Mouse (Mus musculus): Measurements from ENCODE around the gene Zdhhc23. TPM values are rescaled to one million over a fixed set of nuclear protein-coding genes. Genes with fewer than 3 reads are reported as not detected.

Gene Zdhhc23
- total RNA-seq (2022) = under 1 TPM; 0.15 to 0.87 (median 0.62) TPM

- DNase-seq = no peak
Observed at GRCm38 (mm10) chr16:43979328-43980109, at the start of gene Zdhhc23. TSS of gene Zdhhc23 (minus strand) at chr16:43979791.

DNA sequence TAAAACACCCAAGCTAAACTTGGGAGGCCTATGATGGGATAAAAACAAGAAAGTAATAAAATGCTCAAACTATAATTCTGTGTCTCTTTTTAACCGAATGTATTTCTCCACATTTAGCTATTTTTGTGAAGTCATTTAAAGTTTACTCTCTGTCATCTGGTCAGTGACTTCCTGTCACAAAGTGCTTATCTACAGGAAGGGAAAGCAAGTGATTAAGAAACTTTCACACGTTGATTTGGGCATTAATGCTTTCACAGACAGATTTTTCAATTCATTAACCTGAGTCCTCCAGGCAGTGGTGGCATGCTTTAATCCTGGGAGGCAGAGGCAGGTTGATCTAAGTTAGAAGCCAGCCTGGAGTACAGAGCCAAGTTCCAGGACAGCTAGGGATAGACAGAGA lies 49.7 kb upstream of the Zdhhc23 start:
- no peak for DNase-seq

- DNase-seq = no peak
Observed at GRCm38 (mm10) chr16:44026822-44027221, 47.2 kb upstream of the Zdhhc23 start.

GRCm38 (mm10) chr16:44026210-44026609 lies 46.6 kb upstream of the Zdhhc23 start:
- DNase-seq = no peak

GRCm38 (mm10) chr16:44018986-44019548 lies 39.5 kb upstream of the Zdhhc23 start:
- DNase-seq = no peak

- DNase-seq = no peak
Observed at GRCm38 (mm10) chr16:44018372-44018771, 38.8 kb upstream of the Zdhhc23 start.

- no peak for DNase-seq
Observed at GRCm38 (mm10) chr16:44017707-44018106, 38.1 kb upstream of the Zdhhc23 start.

GRCm38 (mm10) chr16:44016164-44016563 lies 36.6 kb upstream of the Zdhhc23 start:
- peak; percentile 5 for DNase-seq

- DNase-seq = no peak
Observed at GRCm38 (mm10) chr16:44015416-44016158, 36.0 kb upstream of the Zdhhc23 start.

DNA sequence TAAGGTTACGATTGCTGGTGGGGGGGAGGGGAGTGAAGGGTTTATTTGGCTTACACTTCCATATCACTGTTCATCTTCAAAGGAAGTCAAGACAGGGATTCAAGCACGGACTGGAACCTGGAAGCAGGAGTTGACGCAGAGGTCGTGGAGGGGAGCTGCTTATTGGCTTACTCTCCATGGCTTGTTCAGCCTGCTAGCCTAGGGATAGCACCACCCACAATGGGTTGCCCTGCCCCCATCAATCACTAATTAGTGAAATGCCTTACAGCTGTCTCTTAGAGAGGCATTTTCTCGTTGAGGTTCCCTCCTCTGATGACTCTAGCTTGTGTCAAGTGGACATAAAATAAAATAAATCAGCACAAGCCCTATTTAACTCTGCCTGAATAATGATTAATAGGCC lies 31.4 kb upstream of the Zdhhc23 start:
- no peak for DNase-seq

- DNase-seq = no peak
Observed at GRCm38 (mm10) chr16:44002086-44002485, 22.5 kb upstream of the Zdhhc23 start.

DNA sequence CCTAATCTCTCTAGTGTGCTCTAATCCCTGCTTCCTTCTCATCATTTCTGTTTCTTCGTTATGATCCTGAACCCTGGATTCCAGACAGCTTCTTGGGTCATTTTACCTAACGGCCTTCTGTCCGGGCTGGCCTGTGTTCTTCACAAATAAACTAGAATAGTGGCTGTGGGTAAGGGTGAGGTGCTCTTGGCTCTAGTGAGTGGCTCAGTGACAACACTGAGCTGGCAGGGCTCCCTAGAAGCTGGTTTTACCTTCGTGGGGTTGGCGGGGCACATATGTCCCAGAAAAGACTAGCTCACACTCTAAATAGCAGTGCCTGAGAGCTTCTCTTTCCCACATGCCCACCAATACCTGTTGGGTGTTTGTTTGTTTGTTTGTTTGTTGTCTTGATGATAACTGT lies 19.9 kb upstream of the Zdhhc23 start:
- no peak for DNase-seq

DNA sequence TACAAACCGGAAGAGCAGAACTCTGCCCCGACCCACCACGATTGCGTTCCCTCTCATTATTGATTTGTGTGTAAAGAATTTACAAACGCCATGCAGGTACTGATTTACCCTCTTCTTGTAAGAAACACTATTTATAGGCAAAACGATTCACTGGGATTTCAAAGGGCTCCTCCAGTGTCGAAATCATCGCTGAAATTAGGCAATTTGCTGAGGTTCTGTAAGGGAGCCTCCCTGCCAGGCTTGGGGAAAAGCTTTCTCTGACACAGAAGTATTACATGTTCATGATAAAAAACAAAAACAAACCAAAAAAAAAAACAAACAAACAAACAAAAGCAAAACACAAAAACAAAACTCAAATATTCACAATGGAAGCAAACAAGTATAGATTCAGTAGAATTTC lies 19.5 kb upstream of the Zdhhc23 start:
- no peak for DNase-seq

GRCm38 (mm10) chr16:43994623-43995022 lies 15.0 kb upstream of the Zdhhc23 start:
- DNase-seq = no peak

- no peak for DNase-seq
Observed at GRCm38 (mm10) chr16:43986299-43986698, 6.7 kb upstream of the Zdhhc23 start.

- no peak for DNase-seq
Observed at GRCm38 (mm10) chr16:43980110-43980609, 569 bp upstream of the Zdhhc23 start.

- DNase-seq = no peak
Observed at GRCm38 (mm10) chr16:43979010-43979327, 622 bp downstream of the Zdhhc23 start.

DNA sequence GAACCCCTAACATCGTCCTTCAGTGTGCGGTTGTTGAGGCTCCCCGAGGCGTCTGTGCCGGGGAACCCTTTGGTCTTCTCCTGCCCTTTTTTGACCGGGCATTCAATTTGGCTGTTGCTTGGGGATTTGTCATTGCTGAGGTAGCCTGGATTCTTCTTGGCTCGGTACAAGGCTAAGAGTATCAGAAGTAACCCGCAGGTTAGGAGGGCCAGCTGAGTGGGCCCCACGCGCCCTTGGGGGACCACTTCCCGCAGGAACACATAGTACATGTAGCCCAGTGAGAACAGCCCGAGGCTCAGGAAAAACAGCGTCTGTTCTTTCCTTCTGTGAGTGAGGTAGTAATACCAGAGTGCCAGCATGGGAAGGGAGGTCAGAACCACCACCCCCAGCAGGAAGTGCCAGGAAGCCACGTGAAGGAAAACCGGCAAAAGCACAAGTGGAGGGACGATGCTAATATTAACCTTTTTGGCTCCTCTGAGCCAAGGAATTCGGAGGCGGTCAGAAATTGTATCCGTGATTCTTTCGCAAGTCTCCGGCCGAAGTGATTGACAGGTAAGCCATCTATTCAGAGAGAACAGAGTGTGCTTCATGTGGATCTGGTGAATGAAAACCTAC lies 5.9 kb downstream of the Zdhhc23 start:
- no peak for DNase-seq

DNA sequence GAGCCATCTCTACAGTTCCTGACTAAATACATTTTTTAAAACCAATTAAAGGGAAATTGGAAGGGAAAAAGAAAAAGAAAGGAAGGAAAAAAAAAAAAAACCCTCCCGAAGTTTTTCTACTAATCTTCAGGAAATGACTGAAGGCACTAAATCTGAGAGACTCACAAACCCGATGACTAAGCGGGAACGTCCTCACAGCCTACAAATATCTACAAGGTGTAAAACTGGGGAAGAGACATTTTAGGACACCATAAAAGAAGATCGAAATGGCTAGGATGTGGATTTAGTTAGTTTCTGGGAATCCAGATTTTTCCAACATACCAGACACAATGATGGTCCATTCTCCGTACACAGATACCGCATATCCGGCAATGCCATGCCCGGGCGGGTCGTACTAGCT lies 6.4 kb downstream of the Zdhhc23 start:
- no peak for DNase-seq

DNA sequence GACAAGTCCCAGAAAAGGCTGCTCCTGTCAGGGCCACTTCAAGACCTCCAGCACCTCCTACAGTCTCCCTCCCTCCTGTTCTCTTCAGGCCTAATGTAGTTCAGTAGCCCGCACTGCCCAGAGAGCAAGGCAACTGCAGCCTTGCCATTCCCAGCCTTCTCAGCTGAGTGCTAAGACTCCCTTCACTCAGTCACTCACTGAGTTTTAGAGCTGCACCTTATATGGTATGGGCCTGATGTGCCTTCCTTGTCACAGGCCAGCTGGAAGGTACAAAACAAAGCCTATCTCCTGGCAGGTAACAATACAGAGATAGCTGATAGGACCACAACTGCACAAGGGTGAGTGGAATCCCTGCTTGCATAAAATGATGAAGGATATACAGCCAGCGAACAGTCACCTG lies 7.2 kb downstream of the Zdhhc23 start:
- no peak for DNase-seq

- DNase-seq = no peak
Observed at GRCm38 (mm10) chr16:43971741-43972140, 7.8 kb downstream of the Zdhhc23 start.

DNA sequence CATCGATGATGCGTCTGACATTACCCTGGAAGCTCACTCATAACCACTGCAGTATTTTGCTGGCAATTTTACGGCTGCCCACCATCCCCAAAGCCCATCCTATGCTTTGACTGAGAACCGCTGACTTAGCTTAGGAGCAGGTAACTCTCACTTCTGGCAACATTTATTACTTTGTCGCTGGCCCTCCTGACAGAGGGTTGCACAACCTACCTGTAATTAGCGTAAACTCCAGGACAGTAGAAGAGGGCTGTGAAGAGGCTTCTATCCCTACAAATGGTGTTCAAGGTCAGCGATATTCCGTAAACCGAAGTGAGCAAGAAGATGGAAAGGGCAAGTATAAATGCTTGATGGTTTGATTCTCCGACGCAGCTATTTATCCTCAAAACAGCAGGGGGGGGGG lies 8.4 kb downstream of the Zdhhc23 start:
- DNase-seq = no peak

DNA sequence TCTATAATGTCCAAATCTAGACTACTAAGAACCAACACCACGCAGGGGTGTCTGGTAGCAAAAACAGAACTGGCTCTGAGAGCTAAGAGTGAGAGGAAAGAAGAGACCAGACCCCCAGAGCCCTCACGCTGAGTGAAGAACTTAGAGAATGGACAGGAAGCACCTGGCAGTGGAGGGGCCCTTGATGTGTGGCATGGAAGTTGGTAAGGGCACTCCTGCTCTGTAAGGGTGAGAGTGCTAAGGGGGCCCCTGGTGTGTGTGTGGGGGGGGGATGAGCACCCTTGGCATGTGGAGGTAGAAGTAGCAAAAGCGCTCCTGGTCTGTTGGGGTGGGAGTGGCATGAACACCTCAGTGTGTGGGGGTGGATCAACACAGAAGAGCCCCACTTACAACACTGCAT lies 9.2 kb downstream of the Zdhhc23 start:
- DNase-seq = no peak
